Mouse (Mus musculus): ENCODE results near the gene Ccser2.

- TF ChIP-seq CTCF (IDR thresholded peaks at IDR 0.05; ENCODE audit: borderline replicate concordance, extremely low read depth, insufficient read depth, insufficient read length) (no peak), POLR2A (IDR thresholded peaks at IDR 0.05; ENCODE audit: borderline replicate concordance, extremely low read depth, insufficient read depth, insufficient read length, poor library complexity, severe bottlenecking) (no peak)
These were observed 53.4 kb downstream of the Ccser2 start for GRCm38 (mm10) chr14:36915203-36915602.

Data from brain, embryonic 14.5 days (tissue).